Mouse (Mus musculus) c-Kit-positive CD71-negative TER-119-negative erythroid progenitor cells, embryonic 14.5 days (primary cell): ENCODE results near the gene Il3.
A peak's percentile ranks its signal among the peaks of the same experiment; 100 is the strongest.

Experiments used
- DNase-seq: peaks from one replicate; pipeline ENCODE4 v3.0.0-alpha.2; 2013; ENCODE audit warnings: low read depth

The Il3 gene

GRCm38 (mm10) chr11:54271437-54271949 lies 4.4 kb upstream of the Il3 start:
- no peak for DNase-seq

GRCm38 (mm10) chr11:54269191-54269896 lies 2.3 kb upstream of the Il3 start:
- no peak for DNase-seq

- peak; percentile 45 for DNase-seq
These were observed 2.5 kb downstream of the Il3 start for GRCm38 (mm10) chr11:54264542-54264941.

GRCm38 (mm10) chr11:54263405-54264031 lies 3.6 kb downstream of the Il3 start:
- DNase-seq, result no peak

- peak; percentile 73 for DNase-seq
These were observed 10.3 kb downstream of the Il3 start for GRCm38 (mm10) chr11:54256624-54257376.

- no peak for DNase-seq
These were observed 13.0 kb downstream of the Il3 start for GRCm38 (mm10) chr11:54254114-54254513.

- DNase-seq, result no peak
These were observed 16.5 kb downstream of the Il3 start for GRCm38 (mm10) chr11:54250575-54250974.

- no peak for DNase-seq
These were observed 17.3 kb downstream of the Il3 start for GRCm38 (mm10) chr11:54249748-54250147.

GRCm38 (mm10) chr11:54248940-54249717 lies 17.9 kb downstream of the Il3 start, which contains the start of gene Csf2:
Gene Csf2 (minus strand): TSS chr11:54249667.
- no peak for DNase-seq

GRCm38 (mm10) chr11:54247251-54247950 lies 19.7 kb downstream of the Il3 start:
- no peak for DNase-seq

GRCm38 (mm10) chr11:54244465-54244864 lies 22.6 kb downstream of the Il3 start:
- no peak for DNase-seq

GRCm38 (mm10) chr11:54242494-54242893 lies 24.6 kb downstream of the Il3 start:
- no peak for DNase-seq

GRCm38 (mm10) chr11:54236939-54237338 lies 30.1 kb downstream of the Il3 start:
- DNase-seq, result no peak

- DNase-seq, result no peak
These were observed 39.6 kb downstream of the Il3 start for GRCm38 (mm10) chr11:54227478-54227877.

- DNase-seq, result no peak
These were observed 42.5 kb downstream of the Il3 start for GRCm38 (mm10) chr11:54224475-54224986.

GRCm38 (mm10) chr11:54223637-54224474 lies 43.2 kb downstream of the Il3 start:
- no peak for DNase-seq

GRCm38 (mm10) chr11:54219903-54220740 lies 47.0 kb downstream of the Il3 start:
- no peak for DNase-seq

- no peak for DNase-seq
These were observed 47.9 kb downstream of the Il3 start for GRCm38 (mm10) chr11:54219191-54219590.

GRCm38 (mm10) chr11:54217384-54217783 lies 49.7 kb downstream of the Il3 start:
- DNase-seq, result no peak
